Mouse (Mus musculus): ENCODE measurements around the gene Gm37240.

Gene Gm37240

GRCm38 (mm10) chr3:84775067-84775423 lies 1112.3 kb downstream of the Gm37240 start:
- DNase-seq (ENCODE audit: low spot score in 2 of 2): no peak

- DNase-seq (ENCODE audit: low spot score in 2 of 2): no peak
Measured at GRCm38 (mm10) chr3:84774246-84775066, 1112.9 kb downstream of the Gm37240 start.

GRCm38 (mm10) chr3:84771980-84772379 lies 1115.3 kb downstream of the Gm37240 start:
- no peak for DNase-seq (ENCODE audit: low spot score in 2 of 2)

GRCm38 (mm10) chr3:84770518-84770917 lies 1116.8 kb downstream of the Gm37240 start:
- DNase-seq (ENCODE audit: low spot score in 2 of 2): no peak

- no peak for DNase-seq (ENCODE audit: low spot score in 2 of 2)
Measured at GRCm38 (mm10) chr3:84769411-84769810, 1117.9 kb downstream of the Gm37240 start.

GRCm38 (mm10) chr3:84768940-84769339 lies 1118.4 kb downstream of the Gm37240 start:
- no peak for DNase-seq (ENCODE audit: low spot score in 2 of 2)

GRCm38 (mm10) chr3:84753816-84754215 lies 1133.5 kb downstream of the Gm37240 start:
- no peak for DNase-seq (ENCODE audit: low spot score in 2 of 2)

- DNase-seq (ENCODE audit: low spot score in 2 of 2): no peak
Measured at GRCm38 (mm10) chr3:84749222-84749621, 1138.1 kb downstream of the Gm37240 start.

GRCm38 (mm10) chr3:84748139-84748538 lies 1139.2 kb downstream of the Gm37240 start:
- DNase-seq (ENCODE audit: low spot score in 2 of 2): no peak

GRCm38 (mm10) chr3:84745537-84746189 lies 1141.7 kb downstream of the Gm37240 start:
- DNase-seq (ENCODE audit: low spot score in 2 of 2): peak; percentile 76 to 85

- peak in 1 of 2 experiments; percentile 44 for DNase-seq (ENCODE audit: low spot score in 2 of 2)
Measured at GRCm38 (mm10) chr3:84744707-84745106, 1142.6 kb downstream of the Gm37240 start.

GRCm38 (mm10) chr3:84740050-84740596 lies 1147.2 kb downstream of the Gm37240 start:
- DNase-seq (ENCODE audit: low spot score in 2 of 2): no peak

GRCm38 (mm10) chr3:84737137-84737536 lies 1150.2 kb downstream of the Gm37240 start:
- no peak for DNase-seq (ENCODE audit: low spot score in 2 of 2)

- no peak for DNase-seq (ENCODE audit: low spot score in 2 of 2)
Measured at GRCm38 (mm10) chr3:84735716-84736115, 1151.6 kb downstream of the Gm37240 start.

GRCm38 (mm10) chr3:84732516-84732915 lies 1154.8 kb downstream of the Gm37240 start:
- no peak for DNase-seq (ENCODE audit: low spot score in 2 of 2)

GRCm38 (mm10) chr3:84732016-84732502 lies 1155.3 kb downstream of the Gm37240 start:
- no peak for DNase-seq (ENCODE audit: low spot score in 2 of 2)

- no peak for DNase-seq (ENCODE audit: low spot score in 2 of 2)
Measured at GRCm38 (mm10) chr3:84731403-84732015, 1155.8 kb downstream of the Gm37240 start.

- no peak for DNase-seq (ENCODE audit: low spot score in 2 of 2)
Measured at GRCm38 (mm10) chr3:84731003-84731402, 1156.3 kb downstream of the Gm37240 start.

- no peak for DNase-seq (ENCODE audit: low spot score in 2 of 2)
Measured at GRCm38 (mm10) chr3:84729806-84730205, 1157.5 kb downstream of the Gm37240 start.

GRCm38 (mm10) chr3:84723996-84724395 lies 1163.3 kb downstream of the Gm37240 start:
- no peak for DNase-seq (ENCODE audit: low spot score in 2 of 2)

GRCm38 (mm10) chr3:84722680-84723079 lies 1164.6 kb downstream of the Gm37240 start:
- no peak for DNase-seq (ENCODE audit: low spot score in 2 of 2)

- no peak for DNase-seq (ENCODE audit: low spot score in 2 of 2)
Measured at GRCm38 (mm10) chr3:84715073-84715768, 1172.1 kb downstream of the Gm37240 start.
